Mouse (Mus musculus) liver, adult (tissue): Measurements from ENCODE around the gene Aurkb.

Experiments used
- GATA4 ChIP-seq: IDR thresholded peaks from 2 replicates; pipeline ENCODE4 v1.6.1; 2014; ENCODE audit warnings: mild to moderate bottlenecking, low read length; ENCODE audit not compliant: insufficient replicate concordance

Gene Aurkb

GRCm38 (mm10) chr11:69035411-69035810 is 10.0 kb upstream of the Aurkb start:
- no peak for TF ChIP-seq GATA4

- TF ChIP-seq GATA4 = no peak
Observed at GRCm38 (mm10) chr11:69035849-69036248, 9.6 kb upstream of the Aurkb start.

- peak; percentile 35; the same call in 1 of the 2 replicates for TF ChIP-seq GATA4
Observed at GRCm38 (mm10) chr11:69036486-69037230, 8.8 kb upstream of the Aurkb start.

- TF ChIP-seq GATA4 = 0 out of 2 replicates have a peak, but pooled peaks have one; percentile 1
Observed at GRCm38 (mm10) chr11:69037231-69038061, 8.0 kb upstream of the Aurkb start.

- no peak for TF ChIP-seq GATA4
Observed at GRCm38 (mm10) chr11:69038173-69038572, 7.3 kb upstream of the Aurkb start.

- no peak for TF ChIP-seq GATA4
Observed at GRCm38 (mm10) chr11:69046395-69046774, 938 bp downstream of the Aurkb start.

- TF ChIP-seq GATA4 = no peak
Observed at GRCm38 (mm10) chr11:69047592-69047991, 2.1 kb downstream of the Aurkb start.

GRCm38 (mm10) chr11:69048151-69048550 is 2.7 kb downstream of the Aurkb start:
- TF ChIP-seq GATA4 = no peak

- no peak for TF ChIP-seq GATA4
Observed at GRCm38 (mm10) chr11:69050748-69051147, 5.3 kb downstream of the Aurkb start.

GRCm38 (mm10) chr11:69051771-69052170 is 6.3 kb downstream of the Aurkb start:
- no peak for TF ChIP-seq GATA4

- TF ChIP-seq GATA4 = no peak
Observed at GRCm38 (mm10) chr11:69052824-69053421, 7.5 kb downstream of the Aurkb start.

- TF ChIP-seq GATA4 = no peak
Observed at GRCm38 (mm10) chr11:69053848-69054247, 8.4 kb downstream of the Aurkb start.

- TF ChIP-seq GATA4 = no peak
Observed at GRCm38 (mm10) chr11:69058265-69058664, 12.8 kb downstream of the Aurkb start.

GRCm38 (mm10) chr11:69058729-69059356 is 13.4 kb downstream of the Aurkb start:
- no peak for TF ChIP-seq GATA4

- TF ChIP-seq GATA4 = peak; percentile 86; the same call in 1 of the 2 replicates
Observed at GRCm38 (mm10) chr11:69059357-69059974, 14.0 kb downstream of the Aurkb start, which contains the start of gene Borcs6. TSS of gene Borcs6 (plus strand) at chr11:69059717.

GRCm38 (mm10) chr11:69059975-69060411 is 14.5 kb downstream of the Aurkb start:
- TF ChIP-seq GATA4 = no peak
